Mouse (Mus musculus) thymus, adult 2 months (tissue): ENCODE results near the gene Gls2.

Source experiments
- CTCF ChIP-seq: fragments of 200-500 bp; IDR thresholded peaks from 2 replicates; pipeline ENCODE4 v1.5.1; 2012; ENCODE audit warnings: mild to moderate bottlenecking, control low read depth, low read length, moderate library complexity, borderline replicate concordance; ENCODE audit not compliant: control insufficient read depth, poor library complexity, insufficient read depth; ENCODE audit errors: extremely low read depth
- POLR2A ChIP-seq: fragments of 200-500 bp; IDR thresholded peaks from 2 replicates; pipeline ENCODE4 v1.6.1; 2012; ENCODE audit warnings: mild to moderate bottlenecking, low read length, control low read depth, moderate library complexity; ENCODE audit not compliant: control insufficient read depth, poor library complexity, insufficient read depth; ENCODE audit errors: extremely low read depth

- TF ChIP-seq POLR2A = no peak
- no peak for TF ChIP-seq CTCF
Measured at GRCm38 (mm10) chr10:128214981-128215380, 20.7 kb downstream of the Gls2 start.
